Mouse (Mus musculus): ENCODE data around the gene Erich2. TPM values are rescaled to one million over a fixed set of nuclear protein-coding genes. Genes with fewer than 3 reads are reported as not detected.

Erich2 gene
- polyA plus RNA-seq, 1 experiment from 2014 or later = not detected

- no peaks in the 10 kb centered on the region for H3K9me3 ChIP-seq (replicated peaks; ENCODE audit: control insufficient read depth, low read length)
- no peak overlapping the region for H3K4me3 ChIP-seq (ENCODE audit: low read depth, low read length)
- 6% methylated on average over 18 of the region's 18 CpGs for whole genome bisulfite sequencing (ENCODE audit: insufficient replicate concordance)
- H3K9ac ChIP-seq (ENCODE audit: low read depth, low read length) = no peak overlapping the region
- H3K27ac ChIP-seq (ENCODE audit: low read length) = no peak overlapping the region
- H3K4me2 ChIP-seq (ENCODE audit: low read depth, low read length) = no peak overlapping the region
- peaks cover 86% of the 10 kb centered on the region for H3K27me3 ChIP-seq (ENCODE audit: control insufficient read depth, insufficient read depth, low read depth, low read length)
- ATAC-seq (ENCODE audit: low read depth) = no peak
- H3K36me3 ChIP-seq (ENCODE audit: control insufficient read depth, insufficient read depth) = no peaks in the 10 kb centered on the region
- no peaks in the 10 kb centered on the region for H3K4me1 ChIP-seq (ENCODE audit: control insufficient read depth, low read depth, low read length)
Observed at GRCm38 (mm10) chr2:70566603-70566981, 58.0 kb downstream of the Erich2 start.

- Histone ChIP-seq H3K9me3 (replicated peaks; ENCODE audit: control insufficient read depth, low read length) (no peaks in the 10 kb centered on the region), H3K4me3 (ENCODE audit: low read depth, low read length) (no peak overlapping the region), H3K36me3 (ENCODE audit: control insufficient read depth, insufficient read depth) (no peaks in the 10 kb centered on the region), H3K9ac (ENCODE audit: low read depth, low read length) (no peak overlapping the region), H3K4me2 (ENCODE audit: low read depth, low read length) (no peak overlapping the region), H3K27ac (ENCODE audit: low read length) (no peak overlapping the region), H3K4me1 (ENCODE audit: control insufficient read depth, low read depth, low read length) (no peaks in the 10 kb centered on the region), H3K27me3 (ENCODE audit: control insufficient read depth, insufficient read depth, low read depth, low read length) (peaks cover 82% of the 10 kb centered on the region)
- no peak for ATAC-seq (ENCODE audit: low read depth)
- 4% methylated on average over 23 of the region's 23 CpGs for WGBS (ENCODE audit: insufficient replicate concordance)
Observed at GRCm38 (mm10) chr2:70567071-70567681, 58.6 kb downstream of the Erich2 start.

GRCm38 (mm10) chr2:70567682-70568077 is 59.1 kb downstream of the Erich2 start:
- no peaks in the 10 kb centered on the region for H3K36me3 ChIP-seq (ENCODE audit: control insufficient read depth, insufficient read depth)
- H3K9me3 ChIP-seq (replicated peaks; ENCODE audit: control insufficient read depth, low read length) = no peaks in the 10 kb centered on the region
- no peak overlapping the region for H3K4me2 ChIP-seq (ENCODE audit: low read depth, low read length)
- no peak for ATAC-seq (ENCODE audit: low read depth)
- H3K4me3 ChIP-seq (ENCODE audit: low read depth, low read length) = no peak overlapping the region
- no peaks in the 10 kb centered on the region for H3K4me1 ChIP-seq (ENCODE audit: control insufficient read depth, low read depth, low read length)
- peaks cover 77% of the 10 kb centered on the region for H3K27me3 ChIP-seq (ENCODE audit: control insufficient read depth, insufficient read depth, low read depth, low read length)
- H3K27ac ChIP-seq (ENCODE audit: low read length) = no peak overlapping the region
- H3K9ac ChIP-seq (ENCODE audit: low read depth, low read length) = no peak overlapping the region
- 4% methylated on average over 12 of the region's 12 CpGs for WGBS (ENCODE audit: insufficient replicate concordance)

DNA sequence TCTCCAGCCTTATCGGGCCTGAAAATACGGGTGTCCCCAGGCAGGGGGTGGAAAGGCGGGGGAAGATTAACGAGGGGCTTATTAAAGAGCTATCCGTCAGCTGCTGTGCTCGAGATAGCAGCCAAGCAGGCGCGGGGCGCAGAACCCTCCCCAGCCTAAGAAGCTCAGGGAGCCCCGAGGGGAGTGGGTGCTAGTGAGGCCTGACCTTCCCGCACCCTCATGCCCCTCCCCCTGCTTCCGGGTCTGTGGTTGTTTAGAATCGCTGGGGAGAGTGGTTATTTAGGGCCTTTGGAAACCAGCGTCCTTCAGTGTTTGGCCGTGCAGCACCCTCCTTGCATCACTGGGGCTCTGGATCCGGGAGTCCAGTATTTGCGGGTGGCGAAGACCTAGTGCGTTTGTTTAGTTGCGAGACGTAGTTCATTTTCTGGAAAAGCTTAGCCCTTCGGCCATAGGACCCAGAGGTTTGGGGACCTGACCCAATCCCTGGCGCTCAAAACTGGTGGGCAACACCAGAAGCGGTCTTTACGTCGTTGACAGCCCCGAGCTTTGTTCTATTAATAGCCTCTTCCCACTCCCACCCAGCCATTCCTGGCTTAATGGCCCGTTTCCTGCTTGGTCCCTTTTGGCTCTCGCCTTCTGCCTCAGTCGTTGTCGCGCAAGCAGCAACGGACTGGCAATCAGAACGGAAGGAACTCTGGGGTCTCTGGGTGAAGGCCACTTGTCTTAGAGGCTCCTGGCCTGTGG is 59.8 kb downstream of the Erich2 start:
- no peak overlapping the region for H3K9ac ChIP-seq (ENCODE audit: low read depth, low read length)
- H3K27me3 ChIP-seq (ENCODE audit: control insufficient read depth, insufficient read depth, low read depth, low read length) = peaks cover 70% of the 10 kb centered on the region
- H3K4me2 ChIP-seq (ENCODE audit: low read depth, low read length) = peak overlapping the region; percentile 40
- under 1% methylated on average over 34 of the region's 34 CpGs for WGBS (ENCODE audit: insufficient replicate concordance)
- H3K36me3 ChIP-seq (ENCODE audit: control insufficient read depth, insufficient read depth) = no peaks in the 10 kb centered on the region
- H3K4me1 ChIP-seq (ENCODE audit: control insufficient read depth, low read depth, low read length) = no peaks in the 10 kb centered on the region
- H3K9me3 ChIP-seq (replicated peaks; ENCODE audit: control insufficient read depth, low read length) = no peaks in the 10 kb centered on the region
- H3K27ac ChIP-seq (ENCODE audit: low read length) = no peak overlapping the region
- no peak for ATAC-seq (ENCODE audit: low read depth)
- H3K4me3 ChIP-seq (ENCODE audit: low read depth, low read length) = peak overlapping the region; percentile 24; the same call in 1 of the 2 replicates

- Histone ChIP-seq H3K4me3 (ENCODE audit: low read depth, low read length) (no peak overlapping the region), H3K27ac (ENCODE audit: low read length) (no peak overlapping the region), H3K4me1 (ENCODE audit: control insufficient read depth, low read depth, low read length) (no peaks in the 10 kb centered on the region), H3K4me2 (ENCODE audit: low read depth, low read length) (no peak overlapping the region), H3K9me3 (replicated peaks; ENCODE audit: control insufficient read depth, low read length) (no peaks in the 10 kb centered on the region), H3K27me3 (ENCODE audit: control insufficient read depth, insufficient read depth, low read depth, low read length) (peaks cover 37% of the 10 kb centered on the region), H3K9ac (ENCODE audit: low read depth, low read length) (no peak overlapping the region), H3K36me3 (ENCODE audit: control insufficient read depth, insufficient read depth) (no peaks in the 10 kb centered on the region)
- WGBS (ENCODE audit: insufficient replicate concordance) = 60% methylated on average over 4 of the region's 4 CpGs
- no peak for ATAC-seq (ENCODE audit: low read depth)
Observed at GRCm38 (mm10) chr2:70571698-70572097, 63.1 kb downstream of the Erich2 start.

GRCm38 (mm10) chr2:70572251-70572650 is 63.6 kb downstream of the Erich2 start:
- WGBS (ENCODE audit: insufficient replicate concordance) = 41% methylated on average over 9 of the region's 9 CpGs
- H3K4me1 ChIP-seq (ENCODE audit: control insufficient read depth, low read depth, low read length) = no peaks in the 10 kb centered on the region
- no peak overlapping the region for H3K4me2 ChIP-seq (ENCODE audit: low read depth, low read length)
- no peak overlapping the region for H3K27ac ChIP-seq (ENCODE audit: low read length)
- H3K9me3 ChIP-seq (replicated peaks; ENCODE audit: control insufficient read depth, low read length) = no peaks in the 10 kb centered on the region
- peaks cover 31% of the 10 kb centered on the region for H3K27me3 ChIP-seq (ENCODE audit: control insufficient read depth, insufficient read depth, low read depth, low read length)
- no peak overlapping the region for H3K4me3 ChIP-seq (ENCODE audit: low read depth, low read length)
- H3K9ac ChIP-seq (ENCODE audit: low read depth, low read length) = no peak overlapping the region
- ATAC-seq (ENCODE audit: low read depth) = no peak
- no peaks in the 10 kb centered on the region for H3K36me3 ChIP-seq (ENCODE audit: control insufficient read depth, insufficient read depth)

DNA sequence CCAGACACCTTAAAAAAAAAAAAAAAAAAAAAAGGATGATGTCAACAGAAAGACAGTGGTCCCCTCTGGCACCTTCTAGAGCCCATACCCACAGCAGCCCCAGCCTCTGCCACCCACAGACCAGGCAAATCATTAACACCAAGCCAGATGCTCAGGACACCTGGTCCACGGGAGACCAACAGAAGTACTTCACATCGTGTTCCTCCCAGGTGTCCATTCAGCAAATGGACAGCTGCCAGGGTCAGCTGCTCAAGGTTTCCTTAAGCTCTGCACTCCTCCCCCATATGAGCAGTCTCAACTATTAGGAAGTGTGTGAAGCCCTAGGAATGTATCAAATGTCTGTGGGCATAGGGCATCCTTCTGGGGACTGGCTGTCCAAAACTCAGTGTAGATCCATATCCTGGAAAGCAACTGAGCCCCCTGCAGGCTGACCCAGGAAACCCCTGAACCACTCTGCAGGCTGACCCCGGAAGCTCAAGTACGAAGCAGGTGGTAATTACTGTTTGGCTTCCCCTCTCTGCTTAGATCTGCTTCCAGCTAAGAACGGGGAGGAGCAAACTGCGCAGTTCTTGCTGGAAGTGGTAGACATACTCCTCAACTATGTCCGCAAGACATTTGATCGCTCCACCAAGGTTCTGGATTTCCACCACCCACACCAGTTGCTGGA is 65.1 kb downstream of the Erich2 start:
- Histone ChIP-seq H3K4me3 (ENCODE audit: low read depth, low read length) (no peak overlapping the region), H3K9ac (ENCODE audit: low read depth, low read length) (no peak overlapping the region), H3K27ac (ENCODE audit: low read length) (no peak overlapping the region), H3K9me3 (replicated peaks; ENCODE audit: control insufficient read depth, low read length) (no peaks in the 10 kb centered on the region), H3K4me2 (ENCODE audit: low read depth, low read length) (no peak overlapping the region), H3K4me1 (ENCODE audit: control insufficient read depth, low read depth, low read length) (no peaks in the 10 kb centered on the region), H3K27me3 (ENCODE audit: control insufficient read depth, insufficient read depth, low read depth, low read length) (peaks cover 17% of the 10 kb centered on the region), H3K36me3 (ENCODE audit: control insufficient read depth, insufficient read depth) (no peaks in the 10 kb centered on the region)
- WGBS (ENCODE audit: insufficient replicate concordance) = 60% methylated on average over 8 of the region's 8 CpGs
- ATAC-seq (ENCODE audit: low read depth) = no peak

GRCm38 (mm10) chr2:70588200-70588599 is 79.6 kb downstream of the Erich2 start:
- Histone ChIP-seq H3K27me3 (ENCODE audit: control insufficient read depth, insufficient read depth, low read depth, low read length) (no peaks in the 10 kb centered on the region), H3K27ac (ENCODE audit: low read length) (no peak overlapping the region), H3K4me2 (ENCODE audit: low read depth, low read length) (no peak overlapping the region), H3K4me1 (ENCODE audit: control insufficient read depth, low read depth, low read length) (no peaks in the 10 kb centered on the region), H3K4me3 (ENCODE audit: low read depth, low read length) (no peak overlapping the region), H3K9ac (ENCODE audit: low read depth, low read length) (no peak overlapping the region), H3K36me3 (ENCODE audit: control insufficient read depth, insufficient read depth) (no peaks in the 10 kb centered on the region), H3K9me3 (replicated peaks; ENCODE audit: control insufficient read depth, low read length) (no peaks in the 10 kb centered on the region)
- 62% methylated on average over 6 of the region's 6 CpGs for WGBS (ENCODE audit: insufficient replicate concordance)
- no peak for ATAC-seq (ENCODE audit: low read depth)
